Mouse (Mus musculus) C2C12 (cell line): Measurements from ENCODE around the gene Adam12. TPM values are rescaled to one million over a fixed set of nuclear protein-coding genes. Genes with fewer than 3 reads are reported as not detected.

Experiments
- H3K27me3 ChIP-seq: one replicate; pipeline ENCODE4 v1.6.1; 2011; ENCODE audit not compliant: control insufficient read depth, insufficient read depth, insufficient read length
- H3K36me3 ChIP-seq: one replicate; pipeline ENCODE4 v1.6.1; 2011; ENCODE audit not compliant: control insufficient read depth, insufficient read depth
- H3K4me3 ChIP-seq: one replicate; pipeline ENCODE4 v1.5.1; 2011; ENCODE audit warnings: mild to moderate bottlenecking, control low read depth; ENCODE audit not compliant: poor library complexity, insufficient read depth, severe bottlenecking
- H3K79me2 ChIP-seq: one replicate; pipeline ENCODE4 v1.6.1; 2011; ENCODE audit not compliant: control insufficient read depth, insufficient read depth
- H3K79me3 ChIP-seq: one replicate; pipeline ENCODE4 v1.6.1; 2011; ENCODE audit warnings: low read depth, control low read depth
- H3ac ChIP-seq: one replicate; pipeline ENCODE3; 2011; ENCODE audit warnings: low read depth; ENCODE audit not compliant: control insufficient read depth, insufficient read length
- CEBPB ChIP-seq: IDR thresholded peaks from one replicate; pipeline ENCODE4 v1.6.1; 2011; ENCODE audit warnings: low read depth, mild to moderate bottlenecking, control low read depth, moderate library complexity
- CTCF ChIP-seq: IDR thresholded peaks from one replicate; pipeline ENCODE4 v1.5.1; 2011; ENCODE audit not compliant: control insufficient read depth, insufficient read depth, insufficient read length
- FOSL1 ChIP-seq: IDR thresholded peaks from one replicate; pipeline ENCODE4 v1.8.0; 2011; ENCODE audit warnings: mild to moderate bottlenecking, low read length; ENCODE audit not compliant: poor library complexity, insufficient read depth, severe bottlenecking
- MAX ChIP-seq: IDR thresholded peaks from one replicate; pipeline ENCODE4 v1.6.1; 2011; ENCODE audit warnings: mild to moderate bottlenecking, control low read depth
- MYOD1 ChIP-seq: IDR thresholded peaks from one replicate; pipeline ENCODE4 v1.6.1; 2011; ENCODE audit warnings: low read depth; ENCODE audit not compliant: control insufficient read depth, insufficient read length
- MYOG ChIP-seq: IDR thresholded peaks from one replicate; pipeline ENCODE4 v1.6.1; 2011; ENCODE audit not compliant: control insufficient read depth, insufficient read length; ENCODE audit errors: extremely low read depth
- USF1 ChIP-seq: IDR thresholded peaks from one replicate; pipeline ENCODE4 v1.6.1; 2011; ENCODE audit warnings: low read depth, mild to moderate bottlenecking, control low read depth, moderate library complexity
- polyA plus RNA-seq: library from polyadenylated mRNA; unstranded; fragments of >200 nt; fragmentation: generic; extraction: Trizol; gene quantifications from one replicate; pipeline ENCODE4 v1.2.1, GENCODE M21; 2012; ENCODE audit warnings: missing spikeins

The Adam12 gene
- polyA plus RNA-seq, 1 experiment, result 14.7 TPM

DNA sequence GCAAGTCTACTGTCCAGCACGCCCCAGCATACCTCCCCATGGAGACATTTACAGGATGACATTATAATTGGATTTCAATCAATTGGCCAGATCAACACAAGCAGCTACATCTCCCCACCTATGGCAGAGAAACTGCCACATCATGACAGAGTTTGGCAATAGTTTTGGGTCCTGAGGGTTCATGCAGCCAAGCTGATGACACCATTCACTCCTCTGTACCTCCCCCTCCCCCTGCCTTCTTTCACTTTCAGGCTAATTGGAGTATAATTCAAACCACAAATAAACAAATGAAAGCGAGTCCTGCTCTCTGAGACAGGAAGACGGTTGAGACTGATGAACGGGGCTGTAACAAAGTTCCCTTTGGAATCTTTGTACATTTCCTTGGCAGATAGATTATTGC lies 291.5 kb downstream of the Adam12 start:
- H3ac ChIP-seq, result no peak overlapping the region
- H3K4me3 ChIP-seq, result no peak overlapping the region
- H3K36me3 ChIP-seq, result no peaks in the 10 kb centered on the region
- H3K27me3 ChIP-seq, result no peaks in the 10 kb centered on the region
- H3K79me3 ChIP-seq, result no peaks in the 10 kb centered on the region
- TF ChIP-seq MYOD1 (no peak), MYOG (no peak), USF1 (no peak), CEBPB (no peak), MAX (no peak), FOSL1 (no peak), CTCF (no peak)
- H3K79me2 ChIP-seq, result no peaks in the 10 kb centered on the region

DNA sequence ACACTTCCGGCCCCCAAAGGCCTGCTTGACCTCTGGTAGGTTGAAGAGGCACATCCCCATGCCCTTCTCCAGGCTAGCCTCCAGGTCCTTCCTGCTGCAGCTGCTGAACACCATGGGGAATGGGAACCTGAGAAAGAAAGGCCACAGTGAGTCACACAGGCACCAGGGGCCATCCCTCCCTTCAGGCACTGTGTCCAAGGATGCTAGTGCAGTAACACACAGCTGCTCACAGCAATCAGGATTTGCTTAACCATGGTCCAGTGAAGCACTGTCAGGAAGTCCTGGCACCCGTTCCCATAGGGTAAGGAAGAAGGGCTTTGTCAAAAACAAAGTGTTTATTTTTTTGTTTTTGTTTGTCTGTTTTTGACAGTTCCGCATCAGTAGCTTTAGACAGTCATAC lies 294.5 kb downstream of the Adam12 start:
- TF ChIP-seq MYOG (no peak), CTCF (no peak), FOSL1 (no peak), MYOD1 (peak; percentile 89), CEBPB (no peak)
- Histone ChIP-seq H3K27me3 (no peaks in the 10 kb centered on the region), H3ac (no peak overlapping the region), H3K36me3 (no peaks in the 10 kb centered on the region), H3K79me2 (no peaks in the 10 kb centered on the region), H3K4me3 (no peak overlapping the region), H3K79me3 (no peaks in the 10 kb centered on the region)

DNA sequence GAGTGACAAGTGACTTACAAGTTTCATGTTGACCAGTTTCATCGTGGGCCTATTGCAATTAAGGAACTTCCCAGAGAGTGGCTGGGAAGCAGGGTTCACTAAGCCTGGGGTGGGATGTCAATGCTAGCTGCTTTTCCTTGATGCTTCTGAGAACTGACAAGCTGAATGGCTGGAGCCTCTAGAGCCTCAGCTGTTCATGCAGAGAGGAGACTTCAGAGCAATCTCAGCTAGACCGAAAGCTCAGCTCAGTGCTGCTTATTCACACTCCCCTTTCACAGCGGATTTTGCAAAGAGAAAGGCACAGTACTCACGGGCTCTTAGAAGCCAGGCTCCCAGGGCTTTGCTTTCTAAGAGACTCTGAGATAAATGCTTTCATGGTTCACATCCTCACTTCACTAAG lies 295.6 kb downstream of the Adam12 start:
- Histone ChIP-seq H3K27me3 (no peaks in the 10 kb centered on the region), H3K4me3 (no peak overlapping the region), H3ac (no peak overlapping the region), H3K36me3 (no peaks in the 10 kb centered on the region), H3K79me3 (no peaks in the 10 kb centered on the region), H3K79me2 (no peaks in the 10 kb centered on the region)
- TF ChIP-seq MYOD1, result no peak
- no peak for TF ChIP-seq CEBPB
- no peak for TF ChIP-seq USF1
- TF ChIP-seq MYOG, result no peak
- TF ChIP-seq MAX, result no peak
- no peak for TF ChIP-seq FOSL1
- TF ChIP-seq CTCF, result no peak

DNA sequence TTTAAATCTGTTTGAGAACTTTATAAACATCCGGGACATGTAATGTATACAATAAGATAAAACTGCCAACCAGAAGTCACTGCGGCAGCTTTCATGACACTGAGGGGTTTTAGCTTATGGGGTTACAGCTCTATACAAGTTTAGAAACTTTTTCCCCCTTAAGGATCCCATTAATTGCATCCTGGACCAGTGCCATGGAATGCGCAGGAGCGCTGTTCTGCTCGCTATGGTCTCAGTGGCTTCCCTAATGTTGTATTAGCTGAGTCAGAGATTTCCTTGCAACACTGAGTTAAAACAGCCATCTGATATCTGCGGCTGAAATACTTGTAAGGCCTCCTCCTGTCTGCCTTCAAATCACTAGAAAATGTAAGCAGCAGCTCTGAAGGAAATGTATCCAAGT lies 298.6 kb downstream of the Adam12 start:
- Histone ChIP-seq H3K36me3 (no peaks in the 10 kb centered on the region), H3K27me3 (no peaks in the 10 kb centered on the region), H3K79me3 (no peaks in the 10 kb centered on the region), H3ac (no peak overlapping the region), H3K79me2 (no peaks in the 10 kb centered on the region), H3K4me3 (no peak overlapping the region)
- no peak for TF ChIP-seq FOSL1
- no peak for TF ChIP-seq USF1
- TF ChIP-seq MYOD1, result no peak

DNA sequence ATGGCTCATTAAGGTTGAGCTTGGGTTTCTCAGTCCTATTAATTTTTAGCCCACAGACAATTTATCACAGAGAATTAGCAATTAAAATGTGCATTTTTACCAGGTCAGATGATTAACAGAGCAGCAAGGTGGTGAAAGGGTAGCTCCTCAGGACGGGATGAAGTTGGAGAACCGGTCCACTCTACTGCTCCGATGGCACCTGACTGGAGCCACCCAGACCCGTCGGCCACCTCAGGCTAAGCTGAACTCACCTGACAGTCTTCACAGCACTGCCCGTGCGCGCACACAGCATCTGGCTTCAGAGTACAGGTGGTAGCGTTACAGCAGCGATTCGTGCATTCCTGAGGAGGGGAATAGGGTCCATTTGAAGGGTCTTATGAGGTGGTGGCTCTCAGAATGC lies 300.5 kb downstream of the Adam12 start:
- Histone ChIP-seq H3K79me2 (no peaks in the 10 kb centered on the region), H3K36me3 (no peaks in the 10 kb centered on the region), H3ac (no peak overlapping the region), H3K79me3 (no peaks in the 10 kb centered on the region), H3K27me3 (no peaks in the 10 kb centered on the region), H3K4me3 (no peak overlapping the region)
- TF ChIP-seq MYOG, result no peak
- no peak for TF ChIP-seq MAX
- TF ChIP-seq USF1, result no peak
- TF ChIP-seq CTCF, result no peak
- TF ChIP-seq MYOD1, result no peak
- no peak for TF ChIP-seq FOSL1
- TF ChIP-seq CEBPB, result no peak

DNA sequence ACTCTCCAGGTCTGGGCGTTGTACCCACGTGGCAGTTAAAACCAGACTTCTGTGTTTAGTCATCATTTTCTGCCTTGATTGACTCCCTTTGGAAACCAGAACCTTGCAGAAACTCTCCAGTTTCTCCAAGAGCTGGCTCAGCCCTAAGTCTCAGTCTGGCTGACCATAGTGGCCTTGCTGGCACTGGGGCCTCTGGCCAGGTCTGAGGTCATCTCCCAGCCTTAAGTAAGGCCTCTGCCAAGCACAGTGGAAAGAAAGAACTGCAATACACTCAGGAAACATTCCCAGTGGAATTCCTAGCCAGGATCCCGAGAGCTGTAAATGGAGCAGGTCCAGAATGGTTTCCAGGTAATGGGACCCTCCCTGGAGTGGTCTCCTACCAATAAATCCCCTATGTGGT lies 303.0 kb downstream of the Adam12 start:
- Histone ChIP-seq H3K79me3 (no peaks in the 10 kb centered on the region), H3K4me3 (no peak overlapping the region), H3K27me3 (no peaks in the 10 kb centered on the region), H3ac (no peak overlapping the region), H3K79me2 (no peaks in the 10 kb centered on the region), H3K36me3 (no peaks in the 10 kb centered on the region)
- no peak for TF ChIP-seq MYOG
- TF ChIP-seq MYOD1, result no peak
- no peak for TF ChIP-seq CTCF
- TF ChIP-seq USF1, result no peak
- TF ChIP-seq CEBPB, result no peak
- no peak for TF ChIP-seq MAX
- TF ChIP-seq FOSL1, result no peak
